Comparison of ENCODE assay signal across 8 mouse cellular contexts in genomic region chr13:58358629-58359303, GRCm38 (mm10). TPM values are rescaled to one million over a fixed set of nuclear protein-coding genes. Genes with fewer than 3 reads are reported as not detected.
DNase-seq lines count a peak whose midpoint lies in the region; ATAC-seq and TF ChIP-seq lines count a peak whose summit lies in the region.

Gene Kif27, minus strand, starts transcription at chr13:58359122.

- DNase-seq in MEL (ENCODE audit: low read depth, low spot score): peak; percentile 97
- peak; percentile 70 for DNase-seq in cerebellum, adult 11-12 months
- DNase-seq in heart, postnatal 25 days (ENCODE audit: low spot score): peak; percentile 55
- peak; percentile 16 to 49 for DNase-seq in layer of hippocampus, adult 18-20 months (ENCODE audit: low spot score in 2 of 2)
- peak; percentile 83 for DNase-seq in lung, adult 2 months
- DNase-seq in testis, postnatal 14 days (ENCODE audit: low spot score): peak; percentile 89

- ATAC-seq in forebrain, embryonic 15.5 days (replicated peaks): peak; percentile 98
- peak; percentile 95 for ATAC-seq in neutrophil, adult 5-6 weeks (ENCODE audit: extremely low read depth, insufficient number of reproducible peaks, low FRiP score, poor library complexity, severe bottlenecking)

- no peak for TF ChIP-seq EP300 in MEL (IDR thresholded peaks at IDR 0.05; ENCODE audit: low read depth in 1 of 2, low read length in 2 of 2)

- no peak for TF ChIP-seq POLR2A in MEL (IDR thresholded peaks at IDR 0.05; ENCODE audit: control insufficient read depth in 1 of 2, insufficient read depth in 1 of 2, low read depth in 1 of 2, low read length in 2 of 2, poor library complexity in 1 of 2)
- no peak for TF ChIP-seq POLR2A in lung, adult 2 months (IDR thresholded peaks at IDR 0.05; ENCODE audit: borderline replicate concordance, extremely low read depth, low read depth, low read length)

- H3K4me1 ChIP-seq in MEL (ENCODE audit: control insufficient read depth in 1 of 2, insufficient read depth in 2 of 2, low read length in 2 of 2): 0 out of 4 replicates have a peak, but pooled peaks cover 0 to 3% of the 10 kb centered on the region in 2 experiments
- peaks cover 8% of the 10 kb centered on the region for H3K4me1 ChIP-seq in forebrain, embryonic 15.5 days
- peaks cover 2% of the 10 kb centered on the region for H3K4me1 ChIP-seq in lung, adult 2 months (ENCODE audit: control insufficient read depth, insufficient read depth, low read length)

- intact Hi-C loops in heart, postnatal 25 days (cut with DNase I): no loop called here

- under 1% methylated on average over 74 of the region's 85 CpGs for WGBS in forebrain, embryonic 15.5 days
- 2% methylated on average over 79 of the region's 85 CpGs for WGBS in lung, adult 2 months

- no peak for TF ChIP-seq CTCF in MEL (IDR thresholded peaks at IDR 0.05 in 2 of 3, conservative IDR thresholded peaks at IDR 0.05 in 1 of 3; ENCODE audit: control insufficient read depth in 1 of 3, insufficient read depth in 1 of 3, low read depth in 2 of 3, low read length in 3 of 3, poor library complexity in 1 of 3, severe bottlenecking in 1 of 3)
- no peak for TF ChIP-seq CTCF in lung, adult 2 months (IDR thresholded peaks at IDR 0.05; ENCODE audit: insufficient read depth, low read length)

- peak within 1 kb of the TSS; percentile 67 to 88 for H3K4me3 ChIP-seq in MEL (ENCODE audit: control insufficient read depth in 1 of 2, insufficient read depth in 1 of 2, low read depth in 2 of 2, low read length in 2 of 2)
- H3K4me3 ChIP-seq in forebrain, embryonic 15.5 days: peak within 1 kb of the TSS; percentile 82
- H3K4me3 ChIP-seq in lung, adult 2 months (replicated peaks; ENCODE audit: extremely low read depth, low read depth, low read length): peak within 1 kb of the TSS; percentile 58

- no peak for TF ChIP-seq RAD21 in MEL (IDR thresholded peaks at IDR 0.05; ENCODE audit: low read depth, low read length)

- peak within 1 kb of the TSS; percentile 98 for H3K4me2 ChIP-seq in forebrain, embryonic 15.5 days (replicated peaks)

- peaks cover 0 to 4% of the 10 kb centered on the region in 2 experiments; a peak in 2 of 4 replicates for H3K27me3 ChIP-seq in MEL (ENCODE audit: control insufficient read depth in 1 of 2, insufficient read depth in 2 of 2, low read length in 2 of 2)
- H3K27me3 ChIP-seq in forebrain, embryonic 15.5 days: no peaks in the 10 kb centered on the region

- peak within 1 kb of the TSS; percentile 69 for H3K9ac ChIP-seq in MEL (ENCODE audit: control insufficient read depth, low read depth, low read length, poor library complexity, severe bottlenecking)
- H3K9ac ChIP-seq in forebrain, embryonic 15.5 days (replicated peaks): peak within 1 kb of the TSS; percentile 65

- H3K36me3 ChIP-seq in MEL (ENCODE audit: control insufficient read depth in 1 of 2, insufficient read depth in 2 of 2, low read length in 2 of 2): no peaks in the 10 kb centered on the region
- H3K36me3 ChIP-seq in forebrain, embryonic 15.5 days: no peaks in the 10 kb centered on the region

- H3K27ac ChIP-seq in MEL (ENCODE audit: control insufficient read depth, low read depth, low read length): peak within 1 kb of the TSS; percentile 25
- H3K27ac ChIP-seq in forebrain, embryonic 15.5 days (replicated peaks): peak within 1 kb of the TSS; percentile 5; the same call in 1 of the 2 replicates

- H3K79me2 ChIP-seq in MEL (ENCODE audit: control insufficient read depth, insufficient read depth, low read length, poor library complexity): no peaks in the 10 kb centered on the region

- no peaks in the 10 kb centered on the region for H3K9me3 ChIP-seq in MEL (replicated peaks; ENCODE audit: insufficient read depth, low read length)
- H3K9me3 ChIP-seq in forebrain, embryonic 15.5 days: no peaks in the 10 kb centered on the region

TF ChIP-seq in MEL, 35 proteins besides CTCF, POLR2A, EP300 and RAD21:
- TF ChIP-seq MYB (IDR thresholded peaks at IDR 0.05; ENCODE audit: low read depth, low read length) (no peak), SIN3A (IDR thresholded peaks at IDR 0.05; ENCODE audit: low read length) (peak; percentile 84), ELF1 (IDR thresholded peaks at IDR 0.05; ENCODE audit: low read depth, low read length) (0 out of 2 replicates have a peak, but pooled peaks have one; percentile 16), HCFC1 (IDR thresholded peaks at IDR 0.05; ENCODE audit: low read depth, low read length) (peak; percentile 29; the same call in 1 of the 2 replicates), MXI1 (IDR thresholded peaks at IDR 0.05; ENCODE audit: low read depth, low read length) (peak; percentile 93)

RNA-seq across cellular contexts. Expression of gene Kif27, which starts in this region (rescaled TPM):
- total RNA-seq in MEL (2012; rRNA removed): 0.13 and 0.42 TPM in 2 replicates
- under 1 TPM in 1 of 2 experiments, not detected in 1; 0.13 TPM for polyA plus RNA-seq in MEL (2012; ENCODE audit: insufficient read depth in 1 of 2, insufficient read length in 2 of 2, low read depth in 1 of 2, low replicate concordance in 2 of 2, missing spikeins in 1 of 2)
- polyA plus RNA-seq in forebrain, embryonic 15.5 days (2015; fragmentation: Nextera tagmentation; extraction: Ambion mirVana): 1.5 and 1.6 TPM in 2 replicates
- total RNA-seq in heart, postnatal 25 days (2021): under 1 TPM; 0.08 to 0.13 TPM
- 1 to 10 TPM; 3.3 to 3.6 TPM for total RNA-seq in layer of hippocampus, adult 18-20 months (2021)
- 0.77 and 0.96 TPM in 2 replicates for polyA plus RNA-seq in lung, adult 2 months (2012; rRNA removed)
- not detected in 2 replicates for total RNA-seq in neutrophil, adult 5-6 weeks (2017)

Comparison
In these comparisons a context has a peak if more than half of its experiments do, and no peak if none do; other contexts are left out.
1. Peak in every context shown above with its lines: DNase-seq, ATAC-seq, H3K4me3 ChIP-seq and H3K27ac ChIP-seq.
2. Peak in DNase-seq, H3K4me3 ChIP-seq, H3K27ac ChIP-seq and H3K9ac ChIP-seq in MEL; RNA of the gene not detected or under 1 TPM.
3. Peak in DNase-seq in heart, postnatal 25 days; RNA of the gene not detected or under 1 TPM.
4. Peak in DNase-seq and H3K4me3 ChIP-seq in lung, adult 2 months; RNA of the gene not detected or under 1 TPM.
5. Peak in ATAC-seq in neutrophil, adult 5-6 weeks; RNA of the gene not detected or under 1 TPM.
6. DNase-seq: peak in every context shown above with its lines; median percentile 97 in MEL; 89 in testis, postnatal 14 days; 83 in lung, adult 2 months; 70 in cerebellum, adult 11-12 months; 55 in heart, postnatal 25 days; 32 in layer of hippocampus, adult 18-20 months.